Mouse (Mus musculus) forebrain, embryonic 10.5 days (tissue): ENCODE measurements at regions not wholly inside any gene's neighbourhood (a gene's known extent, or its start where the extent isn't known, plus 50 kb on each side); places are given as distances from the start of the nearest gene placed in this dataset.
A peak's percentile ranks its signal among the peaks of the same experiment; 100 is the strongest.

Experiments used
- DNase-seq: peaks from one replicate; pipeline ENCODE4 v3.0.0-alpha.2; 2017; ENCODE audit warnings: low spot score; ENCODE audit errors: extremely low spot score
- H3K27ac ChIP-seq: fragments of 300-500 bp; sonication (generic); 2 replicates; pipeline ENCODE4 v1.5.1; 2016; ENCODE audit warnings: mild to moderate bottlenecking
- H3K27me3 ChIP-seq: fragments of 300-500 bp; sonication (generic); 2 replicates; pipeline ENCODE4 v1.6.1; 2016; ENCODE audit warnings: mild to moderate bottlenecking; ENCODE audit not compliant: poor library complexity, severe bottlenecking
- H3K36me3 ChIP-seq: fragments of 300-500 bp; sonication (generic); replicated peaks from 2 replicates; pipeline ENCODE4 v1.6.1; 2016; ENCODE audit warnings: mild to moderate bottlenecking, moderate library complexity
- H3K4me1 ChIP-seq: fragments of 300-500 bp; sonication (generic); 2 replicates; pipeline ENCODE4 v1.6.1; 2016
- H3K4me3 ChIP-seq: fragments of 300-500 bp; sonication (generic); 2 replicates; pipeline ENCODE4 v1.5.1; 2016; ENCODE audit warnings: mild to moderate bottlenecking, moderate library complexity
- H3K9me3 ChIP-seq: fragments of 300-500 bp; sonication (generic); 2 replicates; pipeline ENCODE4 v1.6.1; 2016; ENCODE audit warnings: mild to moderate bottlenecking, moderate library complexity
- WGBS: fragments of 180-500 bp; shearing (Covaris S2); methylation state at CpG from one replicate; pipeline ENCODE4 v1.1.7; 2016; 5-methylcytosine and 5-hydroxymethylcytosine counted together

DNA sequence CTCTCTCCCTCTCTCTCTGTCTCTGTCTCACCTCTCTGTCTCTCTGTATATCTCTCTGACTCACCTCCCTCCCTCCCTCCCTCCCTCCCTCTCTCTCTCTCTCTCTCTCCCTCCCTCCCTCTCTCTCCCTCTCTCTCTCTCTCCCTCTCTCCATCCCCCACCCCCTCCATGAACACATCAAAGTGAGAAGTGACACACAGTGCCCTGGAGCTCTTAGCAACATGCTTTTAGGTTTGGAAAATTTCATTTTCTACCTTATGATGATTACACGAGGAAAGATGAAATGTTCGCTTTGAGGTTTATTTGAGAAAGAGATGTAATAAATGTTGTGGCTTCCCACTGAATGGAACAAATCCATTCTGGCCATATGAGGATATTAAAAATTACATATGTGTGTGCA, 95.6 kb upstream of the Smarca2 start:
- H3K9me3 ChIP-seq = no peaks in the 10 kb centered on the region
- 89% methylated on average over 2 of the region's 2 CpGs for WGBS
- H3K36me3 ChIP-seq = no peaks in the 10 kb centered on the region
- peaks cover 27% of the 10 kb centered on the region for H3K4me1 ChIP-seq
- no peak for DNase-seq
- no peak overlapping the region for H3K4me3 ChIP-seq
- no peaks in the 10 kb centered on the region for H3K27me3 ChIP-seq
- H3K27ac ChIP-seq = no peak overlapping the region

DNA sequence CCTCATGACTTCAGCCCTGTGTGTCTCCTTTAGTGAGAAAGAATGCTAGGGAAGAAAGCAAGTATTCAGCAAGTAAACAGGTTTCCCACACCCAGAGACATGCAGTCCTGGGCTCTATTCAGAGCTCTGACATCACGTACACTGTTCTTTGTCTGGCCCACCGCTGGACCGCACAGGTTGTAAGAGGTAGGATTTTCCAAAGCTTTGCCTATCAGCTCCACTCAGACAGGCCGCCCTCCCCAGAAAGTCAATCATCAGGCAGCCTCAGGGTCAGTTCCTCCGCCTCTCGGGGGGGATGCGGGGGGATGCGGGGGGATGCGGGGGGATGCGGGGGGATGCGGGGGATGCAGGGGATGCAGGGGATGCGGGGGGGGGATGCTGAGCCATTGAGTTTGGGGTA, 94.7 kb upstream of the Smarca2 start:
- Histone ChIP-seq H3K27ac (0 out of 2 replicates have a peak overlapping the region, but pooled peaks have one; percentile 9), H3K4me3 (no peak overlapping the region), H3K4me1 (peaks cover 27% of the 10 kb centered on the region), H3K9me3 (no peaks in the 10 kb centered on the region), H3K27me3 (no peaks in the 10 kb centered on the region), H3K36me3 (no peaks in the 10 kb centered on the region)
- no peak for DNase-seq
- 70% methylated on average over 12 of the region's 12 CpGs for WGBS

DNA sequence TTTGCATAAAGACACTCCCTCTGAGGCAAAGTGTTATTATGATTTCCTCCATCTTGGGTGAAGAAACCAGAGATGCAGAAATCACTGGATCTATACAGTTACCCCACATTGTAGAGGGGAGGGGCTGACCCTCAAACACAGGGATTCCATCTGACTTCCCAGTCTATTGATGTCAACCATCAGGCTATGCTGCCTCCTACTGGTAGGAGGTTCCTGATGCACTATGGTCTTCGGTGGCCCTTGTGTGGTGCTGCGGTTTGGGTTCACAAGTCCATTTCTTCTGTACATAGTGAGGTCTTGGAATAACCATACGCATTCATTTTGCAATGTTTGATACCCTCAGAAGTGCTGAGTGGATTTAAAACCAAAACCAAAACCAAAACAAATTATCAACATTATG, 94.0 kb upstream of the Smarca2 start:
- 94% methylated on average over 3 of the region's 3 CpGs for WGBS
- no peaks in the 10 kb centered on the region for H3K9me3 ChIP-seq
- DNase-seq = no peak

DNA sequence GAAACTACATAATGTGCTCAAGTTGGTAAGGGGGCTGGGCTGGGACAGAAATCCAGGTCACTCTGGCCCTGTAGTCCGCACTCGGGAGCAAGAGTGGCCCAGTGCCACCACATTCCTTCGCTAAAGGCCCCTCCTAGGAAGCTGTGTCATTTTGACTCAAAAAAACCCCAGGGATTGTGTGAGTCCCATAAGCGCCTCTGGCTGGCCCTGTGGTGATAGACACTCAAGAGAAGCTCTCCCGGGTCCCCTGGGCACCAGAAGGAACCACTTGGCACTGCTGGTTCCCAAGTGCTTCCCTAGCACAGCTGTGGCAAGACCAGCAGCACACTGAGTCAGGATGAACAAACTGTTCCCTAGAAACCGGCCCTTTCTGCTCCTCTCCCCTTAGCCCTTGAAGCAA, 93.1 kb upstream of the Smarca2 start:
- 78% methylated on average over 6 of the region's 6 CpGs for WGBS
- Histone ChIP-seq H3K4me3 (no peak overlapping the region), H3K4me1 (peaks cover 27% of the 10 kb centered on the region), H3K9me3 (no peaks in the 10 kb centered on the region), H3K27ac (no peak overlapping the region), H3K27me3 (no peaks in the 10 kb centered on the region), H3K36me3 (no peaks in the 10 kb centered on the region)
- no peak for DNase-seq

More for the DNA sequence above, 94.0 kb upstream of the Smarca2 start:
- Histone ChIP-seq H3K4me3 (no peak overlapping the region), H3K4me1 (peaks cover 27% of the 10 kb centered on the region), H3K27me3 (no peaks in the 10 kb centered on the region), H3K27ac (no peak overlapping the region), H3K36me3 (no peaks in the 10 kb centered on the region)

DNA sequence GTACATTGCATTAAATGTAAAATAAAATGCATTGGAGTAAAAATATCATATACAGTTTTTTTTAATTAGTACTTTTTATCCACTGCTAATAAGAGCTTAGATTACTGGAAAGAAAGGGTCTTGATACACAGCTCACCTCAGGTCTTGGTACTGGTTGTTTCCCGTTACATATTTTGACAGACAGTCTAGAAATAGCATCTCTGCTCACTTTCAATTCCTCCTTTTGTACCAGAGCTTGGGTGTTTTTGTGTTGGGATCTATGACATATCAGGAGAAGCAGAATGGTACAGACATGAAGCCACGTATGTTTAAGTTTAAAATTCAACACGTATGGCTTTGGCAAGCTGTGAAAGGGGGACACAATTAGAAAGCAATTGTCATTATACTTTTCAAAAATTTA, 80.3 kb upstream of the Smarca2 start:
- WGBS = 85% methylated on average over 3 of the region's 3 CpGs
- Histone ChIP-seq H3K27ac (no peak overlapping the region), H3K4me1 (peaks cover 16% of the 10 kb centered on the region), H3K9me3 (no peaks in the 10 kb centered on the region), H3K4me3 (no peak overlapping the region), H3K27me3 (peaks cover 31% of the 10 kb centered on the region), H3K36me3 (no peaks in the 10 kb centered on the region)
- DNase-seq = no peak

DNA sequence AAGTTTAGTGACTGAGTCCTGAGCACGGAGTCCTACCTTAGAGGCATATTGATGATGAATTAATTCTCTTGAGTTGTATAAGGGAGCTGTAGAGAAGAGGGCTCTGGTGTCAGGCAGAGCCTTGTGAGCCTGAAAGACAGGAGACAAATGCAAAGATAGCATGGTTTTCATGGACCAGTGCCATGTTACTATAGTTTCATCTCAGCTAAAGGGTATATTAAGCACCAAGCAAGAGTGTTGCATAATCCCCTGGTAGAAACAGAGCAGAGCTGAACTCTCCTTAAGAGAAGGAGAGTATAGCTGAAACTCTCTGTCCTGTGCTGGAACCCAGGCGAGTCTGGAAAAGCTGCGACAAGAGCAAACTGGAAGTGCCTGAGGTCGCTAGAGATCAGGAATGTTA, 73.5 kb upstream of the Smarca2 start:
- Histone ChIP-seq H3K9me3 (no peaks in the 10 kb centered on the region), H3K4me1 (no peaks in the 10 kb centered on the region), H3K27me3 (no peaks in the 10 kb centered on the region), H3K36me3 (no peaks in the 10 kb centered on the region), H3K4me3 (no peak overlapping the region), H3K27ac (no peak overlapping the region)
- 83% methylated on average over 4 of the region's 4 CpGs for WGBS
- DNase-seq = no peak

DNA sequence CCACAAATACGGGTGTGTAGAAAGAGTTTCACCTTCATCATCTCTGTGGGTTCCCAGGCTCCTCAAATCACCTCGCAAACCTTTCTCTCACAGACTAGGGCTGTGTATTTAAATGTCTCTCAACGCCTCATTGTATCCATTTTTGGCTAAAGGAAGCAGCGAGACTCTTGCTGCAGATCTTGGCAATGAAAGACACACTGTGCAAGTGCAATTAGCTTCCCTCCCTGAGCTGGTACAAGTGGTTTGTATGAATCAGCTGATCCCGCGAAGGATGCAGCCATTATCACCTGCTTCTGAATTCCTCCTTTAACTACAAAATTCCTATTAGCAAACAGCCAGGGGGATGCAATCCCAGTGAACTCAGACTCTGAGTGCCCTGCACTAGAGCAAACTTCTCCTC, 72.3 kb upstream of the Smarca2 start:
- no peaks in the 10 kb centered on the region for H3K4me1 ChIP-seq
- H3K36me3 ChIP-seq = no peaks in the 10 kb centered on the region
- no peaks in the 10 kb centered on the region for H3K27me3 ChIP-seq
- no peak for DNase-seq
- H3K27ac ChIP-seq = no peak overlapping the region
- WGBS = 83% methylated on average over 6 of the region's 6 CpGs
- H3K9me3 ChIP-seq = no peaks in the 10 kb centered on the region
- no peak overlapping the region for H3K4me3 ChIP-seq

DNA sequence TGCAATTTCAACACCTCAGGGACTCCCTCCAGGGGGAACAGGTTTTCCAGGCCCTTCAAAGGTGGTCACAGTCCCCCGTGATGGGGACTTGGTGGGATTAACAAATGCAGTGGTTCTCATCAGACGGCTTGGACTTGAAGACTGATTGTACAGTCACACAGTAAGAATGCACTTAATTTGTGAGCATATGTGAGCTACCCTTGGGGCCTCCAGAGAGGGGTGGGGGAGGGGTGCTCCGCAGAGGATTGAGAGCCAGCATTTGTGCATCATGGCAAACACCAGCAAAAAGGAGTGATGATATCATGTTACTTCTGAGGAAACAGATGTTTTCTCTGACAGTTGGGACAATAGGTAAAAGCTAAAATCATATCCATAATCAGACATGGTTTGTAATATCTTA, 59.2 kb upstream of the Smarca2 start:
- H3K4me3 ChIP-seq = no peak overlapping the region
- H3K27ac ChIP-seq = no peak overlapping the region
- peaks cover 12% of the 10 kb centered on the region for H3K4me1 ChIP-seq
- no peaks in the 10 kb centered on the region for H3K27me3 ChIP-seq
- H3K36me3 ChIP-seq = no peaks in the 10 kb centered on the region
- DNase-seq = no peak
- 71% methylated on average over 3 of the region's 3 CpGs for WGBS
- H3K9me3 ChIP-seq = peaks cover 6% of the 10 kb centered on the region; the same call in 1 of the 2 replicates

DNA sequence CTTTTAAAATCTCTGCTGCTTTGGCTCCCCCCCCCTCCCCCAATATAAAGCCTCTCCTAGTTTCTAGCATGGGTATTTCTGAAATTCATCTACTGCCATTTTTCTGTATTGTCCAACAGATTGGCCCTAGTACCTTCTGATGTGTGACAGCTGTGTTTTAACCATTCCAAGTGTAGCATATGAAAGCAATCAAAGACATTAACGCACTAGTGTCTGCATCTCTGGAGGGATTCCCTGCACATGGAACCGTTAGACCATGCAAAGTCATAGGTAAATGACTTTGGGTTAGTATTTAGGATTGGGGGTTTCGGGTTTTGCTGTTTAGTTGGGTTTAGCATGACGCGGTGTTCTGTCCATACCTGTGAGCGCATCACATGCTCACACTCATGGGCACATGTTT, 57.3 kb upstream of the Smarca2 start:
- 0 out of 2 replicates have a peak, but pooled peaks cover 4% of the 10 kb centered on the region for H3K9me3 ChIP-seq
- H3K4me3 ChIP-seq = no peak overlapping the region
- no peaks in the 10 kb centered on the region for H3K27me3 ChIP-seq
- 89% methylated on average over 6 of the region's 6 CpGs for WGBS
- no peak overlapping the region for H3K27ac ChIP-seq
- no peak for DNase-seq
- H3K4me1 ChIP-seq = peaks cover 12% of the 10 kb centered on the region
- no peaks in the 10 kb centered on the region for H3K36me3 ChIP-seq

DNA sequence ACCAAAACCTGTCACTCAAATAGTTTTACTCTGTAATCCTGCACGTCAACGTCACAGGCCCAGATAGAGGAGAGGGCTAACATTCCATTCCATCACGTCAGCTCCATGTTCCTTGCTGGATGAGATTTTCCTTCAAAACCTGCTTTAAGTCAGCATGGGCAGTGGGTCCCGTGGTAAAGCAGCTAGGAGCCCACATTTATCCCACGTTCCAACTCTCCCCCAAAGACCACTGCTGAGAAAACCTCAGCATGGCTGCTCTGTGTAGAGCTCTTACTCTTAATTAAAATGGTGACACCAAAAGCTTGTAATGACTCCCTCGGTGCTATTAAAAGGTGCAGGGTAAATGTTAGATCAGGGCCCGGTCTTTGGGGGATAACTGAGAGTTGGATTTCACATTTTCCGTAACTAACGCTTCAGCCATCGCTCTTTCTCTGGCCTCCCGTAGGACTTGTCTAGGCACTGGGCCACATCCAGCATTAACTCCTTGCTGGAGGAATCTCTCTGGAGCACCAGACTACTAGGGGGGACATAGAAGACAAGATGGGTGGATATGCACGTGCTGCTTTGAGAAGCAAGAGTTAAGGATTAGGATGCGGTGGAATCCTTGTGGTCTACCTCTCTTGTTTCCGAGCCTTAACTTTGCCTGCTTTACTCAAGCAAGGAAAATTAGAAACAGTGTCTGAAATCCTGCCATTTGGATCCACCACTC, 56.1 kb upstream of the Smarca2 start:
- Histone ChIP-seq H3K27ac (no peak overlapping the region), H3K27me3 (no peaks in the 10 kb centered on the region), H3K9me3 (no peaks in the 10 kb centered on the region), H3K4me3 (no peak overlapping the region), H3K36me3 (no peaks in the 10 kb centered on the region), H3K4me1 (peaks cover 12% of the 10 kb centered on the region)
- no peak for DNase-seq
- WGBS = 87% methylated on average over 14 of the region's 14 CpGs

DNA sequence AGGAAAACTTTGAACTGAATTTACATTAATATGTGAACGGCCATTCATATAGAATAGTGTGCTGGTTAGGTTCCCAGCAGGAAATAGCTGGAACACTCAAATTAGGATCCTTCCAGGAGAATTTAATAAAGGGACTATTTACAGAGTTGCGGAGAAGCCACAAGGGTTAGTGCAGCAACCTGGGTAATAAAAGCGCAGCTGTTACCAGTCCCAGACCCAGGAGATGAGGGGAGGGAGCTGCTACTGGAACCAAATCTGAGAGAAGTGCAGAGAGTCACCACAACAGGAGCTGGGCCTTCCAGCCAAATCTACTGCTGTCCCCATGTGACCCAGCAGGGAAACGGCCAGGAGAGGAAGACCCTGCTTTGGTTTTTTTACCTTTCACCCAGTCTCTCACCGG, 54.6 kb upstream of the Smarca2 start:
- Histone ChIP-seq H3K36me3 (no peaks in the 10 kb centered on the region), H3K4me3 (no peak overlapping the region), H3K27ac (no peak overlapping the region), H3K9me3 (no peaks in the 10 kb centered on the region), H3K4me1 (peaks cover 11% of the 10 kb centered on the region), H3K27me3 (no peaks in the 10 kb centered on the region)
- DNase-seq = no peak
- 45% methylated on average over 5 of the region's 5 CpGs for WGBS
